Comparison of ENCODE assay signal across 17 mouse cellular contexts in the genomic region with DNA sequence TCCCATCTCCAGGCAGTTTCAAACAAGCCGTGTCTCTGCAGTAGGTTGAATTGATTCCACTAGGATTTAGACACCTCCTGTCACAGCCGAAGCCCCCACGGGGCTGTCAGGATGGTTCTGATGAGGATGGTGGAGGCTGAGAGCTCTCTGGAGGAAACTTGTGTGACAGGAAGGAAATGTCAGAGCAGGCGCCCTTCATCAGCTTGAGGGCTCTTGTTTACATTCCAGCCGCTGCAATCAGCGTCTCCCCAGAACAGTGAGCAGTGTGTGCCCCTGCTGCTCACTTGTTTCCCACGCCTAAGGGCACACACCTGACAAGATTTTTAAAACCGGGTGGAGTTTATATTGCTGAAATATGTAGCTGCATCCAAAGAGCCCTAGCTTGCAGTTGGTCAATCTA. TPM values are rescaled to one million over a fixed set of nuclear protein-coding genes. Genes with fewer than 3 reads are reported as not detected.
A peak's percentile ranks its signal among the peaks of the same experiment; 100 is the strongest.
DNase-seq lines count a peak whose midpoint lies in the region; ATAC-seq and TF ChIP-seq lines count a peak whose summit lies in the region.
"Had no signal": no experiment of that assay in that cellular context is flagged by ENCODE, and none has a peak within 500 bp of the region (broad histone marks: within the 10 kb centered on the region; RNA-seq: fewer than 3 reads in every experiment).

No protein-coding gene starts in this region.

- ATAC-seq in intestine, embryonic 14.5 days (replicated peaks; ENCODE audit: low FRiP score, low TSS enrichment, low read depth): no peak
- no peak for ATAC-seq in intestine, postnatal 0 days
- peak; percentile 55 for ATAC-seq in intestine, embryonic 16.5 days
- no peak for ATAC-seq in cerebellum, adult (ENCODE audit: insufficient number of reproducible peaks, low FRiP score, low TSS enrichment)

- 12% methylated on average over 8 of the region's 8 CpGs for WGBS in intestine, embryonic 14.5 days
- 10% methylated on average over 8 of the region's 8 CpGs for WGBS in intestine, postnatal 0 days
- 11% methylated on average over 8 of the region's 8 CpGs for WGBS in intestine, embryonic 16.5 days

- H3K27me3 ChIP-seq in intestine, embryonic 14.5 days (replicated peaks; ENCODE audit: control insufficient read depth, insufficient read depth, low read length): no peaks in the 10 kb centered on the region
- H3K27me3 ChIP-seq in intestine, postnatal 0 days (replicated peaks; ENCODE audit: control insufficient read depth, insufficient read depth, low read length): no peaks in the 10 kb centered on the region
- H3K27me3 ChIP-seq in intestine, embryonic 16.5 days (replicated peaks; ENCODE audit: control insufficient read depth, insufficient read depth, low read length): no peaks in the 10 kb centered on the region
- H3K27me3 ChIP-seq: embryonic facial prominence, embryonic 15.5 days; heart, embryonic 15.5 days; hindbrain, embryonic 13.5 days; liver, embryonic 13.5 days had no signal

- H3K4me3 ChIP-seq in intestine, embryonic 14.5 days (ENCODE audit: low read depth, low read length): no peak overlapping the region
- H3K4me3 ChIP-seq in intestine, postnatal 0 days (ENCODE audit: low read depth, low read length): no peak overlapping the region
- H3K4me3 ChIP-seq in intestine, embryonic 16.5 days (ENCODE audit: low read length): no peak overlapping the region
- H3K4me3 ChIP-seq: embryonic facial prominence, embryonic 15.5 days; heart, embryonic 15.5 days; hindbrain, embryonic 13.5 days; liver, embryonic 13.5 days; myocyte had no signal

- TF ChIP-seq CTCF in intestine, postnatal 0 days (IDR thresholded peaks at IDR 0.05; ENCODE audit: low read depth): no peak
- TF ChIP-seq CTCF in brain, embryonic 14.5 days (IDR thresholded peaks at IDR 0.05; ENCODE audit: borderline replicate concordance, extremely low read depth, insufficient read depth, insufficient read length): no peak

- H3K9me3 ChIP-seq in intestine, embryonic 14.5 days (ENCODE audit: control insufficient read depth, low read length): no peaks in the 10 kb centered on the region
- no peaks in the 10 kb centered on the region for H3K9me3 ChIP-seq in intestine, postnatal 0 days (ENCODE audit: control insufficient read depth)
- H3K9me3 ChIP-seq in intestine, embryonic 16.5 days (ENCODE audit: control insufficient read depth, low read length): no peaks in the 10 kb centered on the region
- H3K9me3 ChIP-seq: embryonic facial prominence, embryonic 15.5 days; heart, embryonic 15.5 days; hindbrain, embryonic 13.5 days; liver, embryonic 13.5 days had no signal

- TF ChIP-seq POLR2A in brain, embryonic 14.5 days (IDR thresholded peaks at IDR 0.05; ENCODE audit: borderline replicate concordance, extremely low read depth, insufficient read depth, insufficient read length, poor library complexity, severe bottlenecking): no peak

- H3K4me2 ChIP-seq in intestine, embryonic 14.5 days (ENCODE audit: low read length): no peak overlapping the region
- H3K4me2 ChIP-seq in intestine, postnatal 0 days (replicated peaks; ENCODE audit: low read depth): no peak overlapping the region
- H3K4me2 ChIP-seq in intestine, embryonic 16.5 days (ENCODE audit: low read depth, low read length): no peak overlapping the region
- H3K4me2 ChIP-seq: embryonic facial prominence, embryonic 15.5 days; heart, embryonic 15.5 days; hindbrain, embryonic 13.5 days; liver, embryonic 13.5 days had no signal

- no peak for DNase-seq in intestine, embryonic 14.5 days (ENCODE audit: low spot score)
- DNase-seq in brain, embryonic 14.5 days (ENCODE audit: low read depth): peak; percentile 21
- DNase-seq in lung, postnatal 10 days: peak; percentile 30
- no peak for DNase-seq in T-cell, adult 2 months (ENCODE audit: low spot score)
- no peak for DNase-seq in layer of hippocampus, postnatal 10 days (ENCODE audit: low spot score in 2 of 2)
- DNase-seq: cerebellum, adult 18-20 months; kidney, adult 9 months; liver, embryonic 13.5 days; thymus, adult 18-20 months had no signal

- H3K27ac ChIP-seq in intestine, embryonic 14.5 days (ENCODE audit: low read depth): peak overlapping the region; percentile 27; the same call in 1 of the 2 replicates
- H3K27ac ChIP-seq in intestine, postnatal 0 days (ENCODE audit: low read depth, low read length): no peak overlapping the region
- H3K27ac ChIP-seq in intestine, embryonic 16.5 days (ENCODE audit: low read length): no peak overlapping the region
- H3K27ac ChIP-seq: embryonic facial prominence, embryonic 15.5 days; heart, embryonic 15.5 days; hindbrain, embryonic 13.5 days; liver, embryonic 13.5 days had no signal

- H3K4me1 ChIP-seq in intestine, embryonic 14.5 days (replicated peaks; ENCODE audit: control insufficient read depth, insufficient read depth, low read length): peaks cover 12% of the 10 kb centered on the region
- no peaks in the 10 kb centered on the region for H3K4me1 ChIP-seq in intestine, postnatal 0 days (replicated peaks; ENCODE audit: control insufficient read depth, insufficient read depth, low read length)
- H3K4me1 ChIP-seq in intestine, embryonic 16.5 days (ENCODE audit: control insufficient read depth, insufficient read depth, low read length): peaks cover 9% of the 10 kb centered on the region

- 0 out of 2 replicates have a peak overlapping the region, but pooled peaks have one; percentile 10 for H3K9ac ChIP-seq in intestine, embryonic 14.5 days (ENCODE audit: low read length)
- H3K9ac ChIP-seq in intestine, postnatal 0 days (ENCODE audit: low read depth, low read length): no peak overlapping the region
- H3K9ac ChIP-seq in intestine, embryonic 16.5 days (ENCODE audit: low read depth, low read length): no peak overlapping the region
- H3K9ac ChIP-seq: embryonic facial prominence, embryonic 15.5 days; heart, embryonic 15.5 days; hindbrain, embryonic 13.5 days; liver, embryonic 13.5 days had no signal

- no peaks in the 10 kb centered on the region for H3K36me3 ChIP-seq in intestine, embryonic 14.5 days (ENCODE audit: control insufficient read depth, insufficient read depth, low read length)
- no peaks in the 10 kb centered on the region for H3K36me3 ChIP-seq in intestine, postnatal 0 days (ENCODE audit: control insufficient read depth, insufficient read depth)
- H3K36me3 ChIP-seq in intestine, embryonic 16.5 days (ENCODE audit: control insufficient read depth, insufficient read depth, low read length): no peaks in the 10 kb centered on the region
- H3K36me3 ChIP-seq: embryonic facial prominence, embryonic 15.5 days; heart, embryonic 15.5 days; liver, embryonic 13.5 days had no signal

RNA-seq across cellular contexts. Expression of a gene that starts 7.7 kb away (rescaled TPM):
- polyA plus RNA-seq in intestine, embryonic 14.5 days (2014; fragmentation: Nextera tagmentation; extraction: Ambion mirVana): 76.4 and 78.7 TPM in 2 replicates
- polyA plus RNA-seq in intestine, postnatal 0 days (2015; fragmentation: Nextera tagmentation; extraction: Ambion mirVana): 85.9 TPM in 2 replicates
- 15.4 and 15.7 TPM in 2 replicates for polyA plus RNA-seq in brain, embryonic 14.5 days (2012; rRNA removed)
- polyA plus RNA-seq in intestine, embryonic 16.5 days (2015; fragmentation: Nextera tagmentation; extraction: Ambion mirVana): 111 and 114 TPM in 2 replicates
- total RNA-seq in layer of hippocampus, postnatal 10 days (2021): 10 to 100 TPM; 15.5 to 18.4 TPM

RNA-seq across cellular contexts. Expression of a gene that starts 17.9 kb away (rescaled TPM):
- 29.2 and 30.0 TPM in 2 replicates for polyA plus RNA-seq in intestine, embryonic 14.5 days (2014; fragmentation: Nextera tagmentation; extraction: Ambion mirVana)
- 12.4 and 13.8 TPM in 2 replicates for polyA plus RNA-seq in intestine, postnatal 0 days (2015; fragmentation: Nextera tagmentation; extraction: Ambion mirVana)
- polyA plus RNA-seq in brain, embryonic 14.5 days (2012; rRNA removed): 22.1 and 23.6 TPM in 2 replicates
- 24.2 and 28.2 TPM in 2 replicates for polyA plus RNA-seq in intestine, embryonic 16.5 days (2015; fragmentation: Nextera tagmentation; extraction: Ambion mirVana)
- 10 to 100 TPM; 11.8 to 15.4 TPM for total RNA-seq in layer of hippocampus, postnatal 10 days (2021)

RNA-seq across cellular contexts. Expression of a gene that starts 31.5 kb away (rescaled TPM):
- polyA plus RNA-seq in intestine, embryonic 14.5 days (2014; fragmentation: Nextera tagmentation; extraction: Ambion mirVana): 988 and 1,086 TPM in 2 replicates
- 486 and 504 TPM in 2 replicates for polyA plus RNA-seq in intestine, postnatal 0 days (2015; fragmentation: Nextera tagmentation; extraction: Ambion mirVana)
- 835 and 914 TPM in 2 replicates for polyA plus RNA-seq in brain, embryonic 14.5 days (2012; rRNA removed)
- polyA plus RNA-seq in intestine, embryonic 16.5 days (2015; fragmentation: Nextera tagmentation; extraction: Ambion mirVana): 587 and 597 TPM in 2 replicates
- 100 to 1,000 TPM; 333 to 335 TPM for total RNA-seq in layer of hippocampus, postnatal 10 days (2021)

RNA-seq across cellular contexts. Expression of a gene that starts 44.1 kb away (rescaled TPM):
- 1.1 and 1.2 TPM in 2 replicates for polyA plus RNA-seq in intestine, embryonic 14.5 days (2014; fragmentation: Nextera tagmentation; extraction: Ambion mirVana)
- polyA plus RNA-seq in intestine, postnatal 0 days (2015; fragmentation: Nextera tagmentation; extraction: Ambion mirVana): 0.58 and 0.85 TPM in 2 replicates
- polyA plus RNA-seq in brain, embryonic 14.5 days (2012; rRNA removed): 0.82 and 0.97 TPM in 2 replicates
- polyA plus RNA-seq in intestine, embryonic 16.5 days (2015; fragmentation: Nextera tagmentation; extraction: Ambion mirVana): 0.97 and 1.8 TPM in 2 replicates
- total RNA-seq in layer of hippocampus, postnatal 10 days (2021): under 1 TPM; 0.50 to 0.62 TPM
- polyA plus RNA-seq: forebrain, embryonic 11.5 days had no signal

Comparison
In these comparisons a context has a peak if more than half of its experiments do, and no peak if none do; other contexts are left out.
1. DNase-seq: peak in brain, embryonic 14.5 days (single experiment) and lung, postnatal 10 days (single experiment); none in intestine, embryonic 14.5 days (single experiment), T-cell, adult 2 months (single experiment) and layer of hippocampus, postnatal 10 days (0 of 2).